ENCODE assay signal across 11 mouse cellular contexts in the genomic region with DNA sequence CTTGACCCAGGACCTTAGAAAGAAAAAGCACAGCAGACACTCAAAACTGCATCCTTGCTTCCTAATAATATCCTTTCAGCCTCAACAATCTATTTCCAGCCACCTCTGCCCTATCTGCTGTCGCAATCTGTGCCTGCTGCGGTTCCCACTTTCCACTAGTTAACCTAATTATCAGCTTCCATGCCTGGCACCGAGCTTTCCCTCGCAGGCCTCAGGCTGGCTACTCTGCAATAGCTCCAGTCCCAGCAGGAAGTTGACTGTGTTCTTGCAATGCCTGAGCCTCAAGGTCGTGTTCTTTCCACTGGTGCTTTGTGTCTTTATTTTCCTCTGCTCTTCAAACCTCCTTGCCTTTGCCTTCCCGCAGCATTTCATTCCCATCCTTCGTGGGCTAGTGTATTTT. TPM values are rescaled to one million over a fixed set of nuclear protein-coding genes. Genes with fewer than 3 reads are reported as not detected.
DNase-seq lines count a peak whose midpoint lies in the region; ATAC-seq and TF ChIP-seq lines count a peak whose summit lies in the region.
"Had no signal": no experiment of that assay in that cellular context is flagged by ENCODE, and none has a peak within 500 bp of the region (broad histone marks: within the 10 kb centered on the region; RNA-seq: fewer than 3 reads in every experiment).

No protein-coding gene starts in this region.

- H3K27ac ChIP-seq in midbrain, postnatal 0 days (ENCODE audit: low read depth, low read length): no peak overlapping the region
- no peak overlapping the region for H3K27ac ChIP-seq in midbrain, embryonic 11.5 days (ENCODE audit: low read depth, low read length)
- H3K27ac ChIP-seq in heart, embryonic 13.5 days (replicated peaks): peak overlapping the region; percentile 51
- H3K27ac ChIP-seq: hindbrain, embryonic 13.5 days; liver, embryonic 14.5 days; midbrain, embryonic 13.5 days had no signal

- DNase-seq in cerebellum, postnatal 4 days (ENCODE audit: low spot score in 2 of 2): no peak
- peak; percentile 24 for DNase-seq in midbrain, postnatal 0 days (ENCODE audit: low spot score)
- DNase-seq in midbrain, embryonic 11.5 days (ENCODE audit: low spot score, missing footprints): no peak
- DNase-seq in left cerebral cortex, adult 8-10 months (ENCODE audit: low spot score in 2 of 2): no peak
- DNase-seq in frontal cortex, postnatal 25 days (ENCODE audit: low spot score in 2 of 2): no peak
- no peak for DNase-seq in layer of hippocampus, postnatal 25 days (ENCODE audit: extremely low spot score in 1 of 2, low spot score in 1 of 2)

- H3K9me3 ChIP-seq in midbrain, postnatal 0 days (ENCODE audit: low read length): no peaks in the 10 kb centered on the region
- H3K9me3 ChIP-seq in midbrain, embryonic 11.5 days (ENCODE audit: control insufficient read depth, low read length): no peaks in the 10 kb centered on the region
- 0 out of 2 replicates have a peak, but pooled peaks cover 4% of the 10 kb centered on the region for H3K9me3 ChIP-seq in heart, embryonic 13.5 days
- H3K9me3 ChIP-seq: hindbrain, embryonic 13.5 days; midbrain, embryonic 13.5 days had no signal

- no peaks in the 10 kb centered on the region for H3K27me3 ChIP-seq in midbrain, postnatal 0 days (ENCODE audit: insufficient read depth, low read length)
- no peaks in the 10 kb centered on the region for H3K27me3 ChIP-seq in midbrain, embryonic 11.5 days (ENCODE audit: control insufficient read depth, insufficient read depth, low read length)
- H3K27me3 ChIP-seq in heart, embryonic 13.5 days (replicated peaks): no peaks in the 10 kb centered on the region
- H3K27me3 ChIP-seq: hindbrain, embryonic 13.5 days; midbrain, embryonic 13.5 days had no signal

- no peak overlapping the region for H3K9ac ChIP-seq in midbrain, postnatal 0 days (replicated peaks; ENCODE audit: low read length, poor library complexity, severe bottlenecking)
- no peak overlapping the region for H3K9ac ChIP-seq in midbrain, embryonic 11.5 days (ENCODE audit: low read length)
- no peak overlapping the region for H3K9ac ChIP-seq in heart, embryonic 13.5 days
- H3K9ac ChIP-seq: hindbrain, embryonic 13.5 days; liver, embryonic 14.5 days; midbrain, embryonic 13.5 days had no signal

- H3K4me3 ChIP-seq in midbrain, postnatal 0 days (ENCODE audit: low read depth, low read length): no peak overlapping the region
- H3K4me3 ChIP-seq in midbrain, embryonic 11.5 days (ENCODE audit: low read depth, low read length): no peak overlapping the region
- no peak overlapping the region for H3K4me3 ChIP-seq in heart, embryonic 13.5 days
- H3K4me3 ChIP-seq: hindbrain, embryonic 13.5 days; midbrain, embryonic 13.5 days had no signal

- no peak for TF ChIP-seq CTCF in midbrain, postnatal 0 days (IDR thresholded peaks at IDR 0.05)

- 59% methylated on average over 7 of the region's 7 CpGs for WGBS in midbrain, postnatal 0 days
- WGBS in midbrain, embryonic 11.5 days: 78% methylated on average over 7 of the region's 7 CpGs
- whole genome bisulfite sequencing in heart, embryonic 13.5 days: 33% methylated on average over 7 of the region's 7 CpGs

- no peak overlapping the region for H3K4me2 ChIP-seq in midbrain, postnatal 0 days (ENCODE audit: low read depth, low read length, poor library complexity, severe bottlenecking)
- H3K4me2 ChIP-seq in midbrain, embryonic 11.5 days: no peak overlapping the region
- no peak overlapping the region for H3K4me2 ChIP-seq in heart, embryonic 13.5 days
- H3K4me2 ChIP-seq: hindbrain, embryonic 13.5 days; midbrain, embryonic 13.5 days had no signal

- H3K4me1 ChIP-seq in midbrain, postnatal 0 days (ENCODE audit: insufficient read depth, low read length): no peaks in the 10 kb centered on the region
- no peaks in the 10 kb centered on the region for H3K4me1 ChIP-seq in midbrain, embryonic 11.5 days (ENCODE audit: control insufficient read depth, insufficient read depth, low read length)
- peaks cover 33% of the 10 kb centered on the region for H3K4me1 ChIP-seq in heart, embryonic 13.5 days
- H3K4me1 ChIP-seq: hindbrain, embryonic 13.5 days; midbrain, embryonic 13.5 days had no signal

- H3K36me3 ChIP-seq in midbrain, postnatal 0 days (ENCODE audit: insufficient read depth, low read length): no peaks in the 10 kb centered on the region
- no peaks in the 10 kb centered on the region for H3K36me3 ChIP-seq in midbrain, embryonic 11.5 days (ENCODE audit: control insufficient read depth, insufficient read depth, low read length)
- 0 out of 2 replicates have a peak, but pooled peaks cover 4% of the 10 kb centered on the region for H3K36me3 ChIP-seq in heart, embryonic 13.5 days
- H3K36me3 ChIP-seq: hindbrain, embryonic 13.5 days; midbrain, embryonic 13.5 days had no signal

- ATAC-seq in cerebellum, adult (ENCODE audit: insufficient number of reproducible peaks, low FRiP score, low TSS enrichment): peak; percentile 88
- ATAC-seq in midbrain, postnatal 0 days (ENCODE audit: low FRiP score): no peak
- no peak for ATAC-seq in midbrain, embryonic 11.5 days (ENCODE audit: low FRiP score)
- no peak for ATAC-seq in heart, embryonic 13.5 days (ENCODE audit: extremely low read depth, insufficient number of reproducible peaks, low FRiP score, low TSS enrichment)
- ATAC-seq: midbrain, embryonic 13.5 days had no signal

RNA-seq across cellular contexts. Expression of a gene that starts 22.9 kb away (rescaled TPM):
- 21.0 and 21.6 TPM in 2 replicates for total RNA-seq in midbrain, postnatal 0 days (2014; rRNA removed)
- 5.7 and 6.0 TPM in 2 replicates for polyA plus RNA-seq in midbrain, postnatal 0 days (2015; fragmentation: Nextera tagmentation; extraction: Ambion mirVana)
- 4.1 and 4.5 TPM in 2 replicates for polyA plus RNA-seq in midbrain, embryonic 11.5 days (2014; fragmentation: Nextera tagmentation; extraction: Ambion mirVana)
- polyA plus RNA-seq in heart, embryonic 13.5 days (2015; fragmentation: Nextera tagmentation; extraction: Ambion mirVana): 18.5 and 21.5 TPM in 2 replicates
- 10 to 100 TPM; 11.3 to 13.9 (median 11.7) TPM for total RNA-seq in left cerebral cortex, adult 8-10 months (2022)
- 1 to 10 TPM; 9.2 to 9.4 TPM for total RNA-seq in layer of hippocampus, postnatal 25 days (2021)

RNA-seq across cellular contexts. Expression of a gene that starts 54.4 kb away (rescaled TPM):
- total RNA-seq in midbrain, postnatal 0 days (2014; rRNA removed): 25.4 and 26.9 TPM in 2 replicates
- 77.8 and 81.5 TPM in 2 replicates for polyA plus RNA-seq in midbrain, postnatal 0 days (2015; fragmentation: Nextera tagmentation; extraction: Ambion mirVana)
- 119 and 121 TPM in 2 replicates for polyA plus RNA-seq in midbrain, embryonic 11.5 days (2014; fragmentation: Nextera tagmentation; extraction: Ambion mirVana)
- 71.3 and 82.9 TPM in 2 replicates for polyA plus RNA-seq in heart, embryonic 13.5 days (2015; fragmentation: Nextera tagmentation; extraction: Ambion mirVana)
- total RNA-seq in left cerebral cortex, adult 8-10 months (2022): 10 to 100 TPM; 54.0 to 59.9 (median 57.5) TPM
- total RNA-seq in layer of hippocampus, postnatal 25 days (2021): 10 to 100 TPM; 60.7 to 67.1 TPM
